Mouse (Mus musculus) thymus, adult 2 months (tissue): ENCODE measurements around the gene Pih1d1. TPM values are rescaled to one million over a fixed set of nuclear protein-coding genes. Genes with fewer than 3 reads are reported as not detected.
"Not testable (repeated sequence)": the region's sequence is repeated elsewhere in the genome, so short reads cannot be mapped to it uniquely, and the experiment has no call there.

ENCODE experiments used
- DNase-seq: peaks from one replicate; pipeline ENCODE4 v3.0.0; 2021
- H3K27ac ChIP-seq: fragments of 200-500 bp; 2 replicates; pipeline ENCODE4 v1.5.1; 2012; ENCODE audit warnings: low read length, control low read depth; ENCODE audit not compliant: control insufficient read depth, insufficient read depth
- H3K27me3 ChIP-seq: fragments of 200-500 bp; 2 replicates; pipeline ENCODE4 v1.6.1; 2012; ENCODE audit warnings: mild to moderate bottlenecking, low read length, moderate library complexity, mixed read lengths; ENCODE audit not compliant: control insufficient read depth, insufficient read depth
- H3K36me3 ChIP-seq: fragments of 200-500 bp; 2 replicates; pipeline ENCODE4 v1.6.1; 2012; ENCODE audit warnings: mild to moderate bottlenecking, low read length, moderate library complexity; ENCODE audit not compliant: control insufficient read depth, insufficient read depth
- H3K4me1 ChIP-seq: fragments of 200-500 bp; replicated peaks from 2 replicates; pipeline ENCODE4 v1.6.1; 2012; ENCODE audit warnings: low read length; ENCODE audit not compliant: control insufficient read depth, insufficient read depth
- H3K4me3 ChIP-seq: fragments of 200-500 bp; 2 replicates; pipeline ENCODE4 v1.5.1; 2012; ENCODE audit warnings: mild to moderate bottlenecking, low read length, control low read depth, moderate library complexity; ENCODE audit not compliant: control insufficient read depth, insufficient read depth
- CTCF ChIP-seq: fragments of 200-500 bp; IDR thresholded peaks from 2 replicates; pipeline ENCODE4 v1.5.1; 2012; ENCODE audit warnings: mild to moderate bottlenecking, control low read depth, low read length, moderate library complexity, borderline replicate concordance; ENCODE audit not compliant: control insufficient read depth, poor library complexity, insufficient read depth; ENCODE audit errors: extremely low read depth
- POLR2A ChIP-seq: fragments of 200-500 bp; IDR thresholded peaks from 2 replicates; pipeline ENCODE4 v1.6.1; 2012; ENCODE audit warnings: mild to moderate bottlenecking, low read length, control low read depth, moderate library complexity; ENCODE audit not compliant: control insufficient read depth, poor library complexity, insufficient read depth; ENCODE audit errors: extremely low read depth
- WGBS: fragments of 180-500 bp; shearing (Covaris S2); methylation state at CpG from one replicate; pipeline ENCODE4 v1.1.7; 2018; 5-methylcytosine and 5-hydroxymethylcytosine counted together
- polyA plus RNA-seq: library from polyadenylated mRNA; depleted of rRNA; stranded (reverse); fragments of >200 nt; gene quantifications from 2 replicates; pipeline ENCODE4 v1.2.3, GENCODE M21; 2012

Gene Pih1d1
- polyA plus RNA-seq, 1 experiment, result 78.7 TPM

GRCm38 (mm10) chr7:45145460-45145859 lies 8.6 kb upstream of the Pih1d1 start:
- H3K4me3 ChIP-seq, result no peak overlapping the region
- no peaks in the 10 kb centered on the region for H3K27me3 ChIP-seq
- TF ChIP-seq CTCF (no peak), POLR2A (no peak)
- peaks cover 22% of the 10 kb centered on the region for H3K4me1 ChIP-seq
- no peak overlapping the region for H3K27ac ChIP-seq
- DNase-seq, result no peak
- WGBS, result 99% methylated on average over 8 of the region's 8 CpGs
- no peaks in the 10 kb centered on the region for H3K36me3 ChIP-seq

GRCm38 (mm10) chr7:45147267-45147666 lies 6.8 kb upstream of the Pih1d1 start:
- Histone ChIP-seq H3K27ac (no peak overlapping the region), H3K27me3 (no peaks in the 10 kb centered on the region), H3K4me1 (peaks cover 8% of the 10 kb centered on the region), H3K36me3 (no peaks in the 10 kb centered on the region), H3K4me3 (no peak overlapping the region)
- TF ChIP-seq CTCF (no peak), POLR2A (no peak)
- WGBS, result 97% methylated on average over 11 of the region's 11 CpGs
- no peak for DNase-seq

GRCm38 (mm10) chr7:45147899-45148298 lies 6.2 kb upstream of the Pih1d1 start:
- DNase-seq, result no peak
- Histone ChIP-seq H3K4me3 (no peak overlapping the region), H3K4me1 (peaks cover 2% of the 10 kb centered on the region), H3K36me3 (no peaks in the 10 kb centered on the region), H3K27me3 (no peaks in the 10 kb centered on the region), H3K27ac (no peak overlapping the region)
- 99% methylated on average over 11 of the region's 11 CpGs for WGBS
- TF ChIP-seq POLR2A (no peak), CTCF (no peak)

DNA sequence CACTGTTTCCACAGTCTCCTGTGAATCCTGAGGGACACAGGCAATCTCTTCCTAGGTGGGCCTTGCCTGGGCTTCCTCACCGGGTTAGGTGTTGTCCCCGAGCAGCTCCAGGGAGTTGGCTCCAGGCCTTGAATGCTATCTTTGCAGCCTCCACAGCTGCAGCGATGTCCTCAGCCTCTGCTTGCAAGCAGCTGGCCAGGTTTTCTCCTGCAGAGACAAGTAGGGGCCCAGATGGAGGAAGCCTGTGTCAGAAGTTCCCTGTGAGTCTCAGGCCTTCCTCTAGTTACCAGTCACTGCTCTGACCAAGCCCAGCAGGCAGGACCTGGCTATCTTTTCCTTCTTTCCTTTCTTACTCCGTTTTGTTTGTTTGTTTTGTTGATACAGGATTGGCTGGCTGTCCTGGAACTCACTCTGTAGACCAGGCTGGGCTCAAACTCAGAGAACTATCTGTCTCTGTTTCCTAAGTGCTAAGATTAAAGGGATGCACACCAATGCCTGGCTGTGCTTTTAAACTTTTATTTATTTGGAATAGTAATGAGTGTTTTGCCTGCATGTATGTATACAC lies 5.5 kb upstream of the Pih1d1 start:
- WGBS, result 84% methylated on average over 4 of the region's 4 CpGs
- peaks cover 1% of the 10 kb centered on the region for H3K4me1 ChIP-seq
- no peak overlapping the region for H3K27ac ChIP-seq

DNA sequence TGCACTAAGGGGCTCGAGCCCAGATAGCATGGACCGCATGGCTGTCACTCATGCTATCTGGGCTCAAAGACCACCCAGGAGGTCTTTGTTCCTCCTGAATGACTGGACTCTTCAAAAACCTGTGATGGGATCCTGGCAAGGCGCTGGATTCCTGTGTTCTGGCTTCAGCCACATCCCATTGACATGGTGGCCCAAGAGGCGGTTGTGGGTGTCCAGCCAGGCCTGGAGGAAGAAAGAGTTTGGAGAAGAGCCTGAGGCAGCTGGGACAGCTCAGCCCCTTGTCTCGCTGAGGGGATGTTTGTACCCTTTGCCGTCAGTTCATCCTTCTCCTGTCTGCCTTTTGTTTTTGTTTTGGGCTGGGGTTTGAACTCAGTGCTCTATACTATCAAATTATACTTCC lies 4.6 kb upstream of the Pih1d1 start:
- no peak overlapping the region for H3K4me3 ChIP-seq
- TF ChIP-seq CTCF (no peak), POLR2A (no peak)
- peaks cover 3% of the 10 kb centered on the region for H3K4me1 ChIP-seq
- H3K27ac ChIP-seq, result no peak overlapping the region
- no peaks in the 10 kb centered on the region for H3K36me3 ChIP-seq
- H3K27me3 ChIP-seq, result no peaks in the 10 kb centered on the region
- WGBS, result 93% methylated on average over 6 of the region's 6 CpGs
- DNase-seq, result no peak

More for the DNA sequence above, 5.5 kb upstream of the Pih1d1 start:
- DNase-seq, result no peak
- Histone ChIP-seq H3K4me3 (no peak overlapping the region), H3K36me3 (no peaks in the 10 kb centered on the region), H3K27me3 (no peaks in the 10 kb centered on the region)
- TF ChIP-seq CTCF, result no peak
- no peak for TF ChIP-seq POLR2A

- Histone ChIP-seq H3K4me3 (no peak overlapping the region), H3K27me3 (no peaks in the 10 kb centered on the region), H3K27ac (no peak overlapping the region), H3K4me1 (peaks cover 7% of the 10 kb centered on the region), H3K36me3 (no peaks in the 10 kb centered on the region)
- no peak for DNase-seq
- 92% methylated on average over 4 of the region's 4 CpGs for whole genome bisulfite sequencing
- TF ChIP-seq POLR2A (no peak), CTCF (no peak)
Measured at GRCm38 (mm10) chr7:45150321-45150720, 3.8 kb upstream of the Pih1d1 start.

GRCm38 (mm10) chr7:45151303-45151702 lies 2.8 kb upstream of the Pih1d1 start:
- H3K27ac ChIP-seq, result no peak overlapping the region
- peaks cover 7% of the 10 kb centered on the region for H3K4me1 ChIP-seq
- TF ChIP-seq POLR2A, result no peak
- no peak for TF ChIP-seq CTCF
- WGBS, result 93% methylated on average over 11 of the region's 11 CpGs
- DNase-seq, result no peak
- no peak overlapping the region for H3K4me3 ChIP-seq
- H3K36me3 ChIP-seq, result no peaks in the 10 kb centered on the region
- H3K27me3 ChIP-seq, result no peaks in the 10 kb centered on the region

DNA sequence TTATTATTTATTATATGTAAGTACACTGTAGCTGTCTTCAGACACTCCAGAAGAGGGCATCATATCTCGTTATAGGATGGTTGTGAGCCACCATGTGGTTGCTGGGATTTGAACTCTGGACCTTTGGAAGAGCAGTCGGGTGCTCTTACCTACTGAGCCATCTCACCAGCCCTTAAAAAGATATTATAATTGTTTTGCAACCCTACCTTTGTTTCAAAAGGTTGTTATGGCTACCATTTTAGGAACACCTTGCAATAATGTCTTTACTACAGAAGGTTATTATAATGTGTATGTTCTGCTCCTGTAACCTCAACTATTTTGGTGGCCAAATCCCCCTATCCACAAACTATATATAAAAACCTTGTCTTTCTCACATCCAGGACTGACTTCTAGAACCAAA lies 1.1 kb upstream of the Pih1d1 start:
- WGBS, result 88% methylated on average over 2 of the region's 2 CpGs
- not testable (repeated sequence) for H3K27me3 ChIP-seq, DNase-seq, H3K36me3 ChIP-seq, H3K27ac ChIP-seq, H3K4me1 ChIP-seq, H3K4me3 ChIP-seq
